Mouse (Mus musculus) ES-E14 (cell line): ENCODE measurements around the gene Dock7.

Experiments used
- CHD2 ChIP-seq: IDR thresholded peaks from 2 replicates; pipeline ENCODE4 v1.6.1; 2014; ENCODE audit warnings: mild to moderate bottlenecking, low read depth, low read length, inconsistent platforms
- HCFC1 ChIP-seq: IDR thresholded peaks from 2 replicates; pipeline ENCODE4 v1.6.1; 2012; ENCODE audit warnings: low read length, inconsistent platforms, borderline replicate concordance; ENCODE audit not compliant: insufficient read depth
- MAFK ChIP-seq: IDR thresholded peaks from 2 replicates; pipeline ENCODE4 v1.6.1; 2014; ENCODE audit warnings: mild to moderate bottlenecking, low read depth, low read length, inconsistent platforms; ENCODE audit not compliant: insufficient read depth
- ZC3H11A ChIP-seq: IDR thresholded peaks from 2 replicates; pipeline ENCODE4 v1.6.1; 2012; ENCODE audit warnings: low read depth, mild to moderate bottlenecking, inconsistent platforms, low read length, borderline replicate concordance
- ZNF384 ChIP-seq: IDR thresholded peaks from 2 replicates; pipeline ENCODE4 v1.6.1; 2012; ENCODE audit warnings: low read depth, low read length, inconsistent platforms

DNA sequence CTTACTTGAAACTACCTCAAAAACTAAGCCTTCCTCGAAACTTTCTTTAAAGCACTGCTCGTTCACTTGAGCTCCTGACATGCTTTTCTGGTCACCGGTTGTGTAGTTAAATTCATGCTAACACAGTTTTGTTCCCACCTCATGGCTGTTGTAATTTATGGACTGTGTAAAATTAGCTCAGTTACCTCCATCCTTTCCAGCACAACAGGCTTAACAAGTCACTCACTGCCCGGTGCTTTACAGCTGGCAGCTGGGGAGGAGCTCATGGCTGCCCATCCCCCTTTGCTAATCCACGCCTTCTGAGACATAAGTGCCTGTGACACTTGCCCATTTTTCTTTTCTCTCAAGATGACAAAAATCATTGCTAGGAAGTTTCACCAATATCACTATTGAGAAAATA is 56.2 kb downstream of the Dock7 start:
- TF ChIP-seq CHD2 (no peak), ZNF384 (no peak), MAFK (no peak), HCFC1 (no peak), ZC3H11A (no peak)
